Mouse (Mus musculus) hindbrain, embryonic 10.5 days (tissue): ENCODE results near the gene Tcn2. TPM values are rescaled to one million over a fixed set of nuclear protein-coding genes. Genes with fewer than 3 reads are reported as not detected.

Experiments used
- DNase-seq: peaks from one replicate; pipeline ENCODE4 v3.0.0-alpha.2; 2017; ENCODE audit warnings: low spot score
- H3K27ac ChIP-seq: fragments of 300-500 bp; sonication (generic); 2 replicates; pipeline ENCODE4 v1.5.1; 2016; ENCODE audit warnings: mild to moderate bottlenecking, moderate library complexity
- H3K27me3 ChIP-seq: fragments of 300-500 bp; sonication (generic); 2 replicates; pipeline ENCODE4 v1.6.1; 2016; ENCODE audit warnings: mild to moderate bottlenecking; ENCODE audit not compliant: poor library complexity, insufficient read depth, severe bottlenecking
- H3K36me3 ChIP-seq: fragments of 300-500 bp; sonication (generic); 2 replicates; pipeline ENCODE4 v1.6.1; 2016; ENCODE audit warnings: mild to moderate bottlenecking, moderate library complexity
- H3K4me1 ChIP-seq: fragments of 300-500 bp; sonication (generic); replicated peaks from 2 replicates; pipeline ENCODE4 v1.6.1; 2016; ENCODE audit warnings: mild to moderate bottlenecking
- H3K4me3 ChIP-seq: fragments of 300-500 bp; sonication (generic); 2 replicates; pipeline ENCODE4 v1.5.1; 2016; ENCODE audit warnings: mild to moderate bottlenecking, moderate library complexity
- H3K9me3 ChIP-seq: fragments of 300-500 bp; sonication (generic); 2 replicates; pipeline ENCODE4 v1.6.1; 2016; ENCODE audit warnings: mild to moderate bottlenecking, moderate library complexity
- WGBS: fragments of 180-500 bp; shearing (Covaris S2); methylation state at CpG from one replicate; pipeline ENCODE4 v1.1.7; 2016; 5-methylcytosine and 5-hydroxymethylcytosine counted together
- polyA plus RNA-seq: library from polyadenylated mRNA; unstranded; fragments of >200 nt; fragmentation: Nextera tagmentation; extraction: Ambion mirVana; gene quantifications from 2 replicates; pipeline ENCODE4 v1.2.1, GENCODE M21; 2016

Gene Tcn2
- polyA plus RNA-seq, 1 experiment from 2014 or later: 34.7 TPM

DNA sequence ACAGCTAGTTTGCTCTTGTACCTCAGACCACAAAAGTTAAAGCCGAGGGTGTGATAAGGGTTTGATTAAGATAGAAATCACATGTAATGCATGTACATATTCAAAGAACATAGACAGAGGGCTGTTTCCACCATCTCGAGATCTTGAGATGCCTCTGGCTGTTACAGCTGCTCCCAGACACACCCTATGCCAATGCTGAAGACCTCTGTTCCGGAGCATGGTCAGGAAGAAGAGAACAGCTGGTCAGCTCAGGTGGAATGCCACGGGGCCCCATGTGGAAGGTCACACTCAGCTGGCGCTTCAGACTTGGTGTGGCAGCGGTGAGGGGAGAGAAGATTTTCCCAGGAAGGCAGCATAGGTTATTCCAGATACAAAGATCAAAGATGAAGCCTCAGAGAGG, 27.3 kb downstream of the Tcn2 start:
- Histone ChIP-seq H3K36me3 (peaks cover 24% of the 10 kb centered on the region), H3K4me3 (no peak overlapping the region), H3K4me1 (peaks cover 18% of the 10 kb centered on the region), H3K9me3 (no peaks in the 10 kb centered on the region), H3K27me3 (no peaks in the 10 kb centered on the region), H3K27ac (no peak overlapping the region)
- 82% methylated on average over 6 of the region's 6 CpGs for WGBS
- DNase-seq: no peak

DNA sequence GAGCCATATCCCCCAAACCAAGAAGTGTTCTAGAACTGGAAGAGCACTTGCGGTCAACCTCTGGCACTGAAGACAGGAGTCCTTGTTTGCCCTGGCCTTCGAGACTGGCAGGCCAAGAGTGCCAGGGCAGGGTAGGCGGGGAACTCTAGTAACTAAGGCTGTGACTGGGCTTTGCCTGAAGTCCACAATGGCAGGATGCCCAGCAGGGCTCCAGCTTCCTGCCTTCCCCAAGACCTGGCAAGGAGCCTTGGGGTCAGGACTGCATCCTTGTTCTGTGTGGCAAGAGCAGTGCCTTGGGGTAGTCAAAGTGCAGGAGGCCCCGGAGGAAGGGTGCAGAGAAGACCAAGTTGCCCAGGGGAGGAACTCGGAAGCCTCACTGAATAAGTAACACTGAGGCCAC, 28.9 kb downstream of the Tcn2 start:
- 74% methylated on average over 5 of the region's 5 CpGs for WGBS
- no peaks in the 10 kb centered on the region for H3K27me3 ChIP-seq
- DNase-seq: no peak
- peaks cover 10% of the 10 kb centered on the region for H3K4me1 ChIP-seq
- H3K4me3 ChIP-seq: no peak overlapping the region
- peaks cover 40% of the 10 kb centered on the region for H3K36me3 ChIP-seq
- no peak overlapping the region for H3K27ac ChIP-seq
- H3K9me3 ChIP-seq: no peaks in the 10 kb centered on the region

GRCm38 (mm10) chr11:3902516-3902915, 29.4 kb downstream of the Tcn2 start:
- WGBS: 86% methylated on average over 3 of the region's 3 CpGs
- H3K9me3 ChIP-seq: no peaks in the 10 kb centered on the region
- no peak overlapping the region for H3K27ac ChIP-seq
- 0 out of 2 replicates have a peak, but pooled peaks cover 6% of the 10 kb centered on the region for H3K4me1 ChIP-seq
- H3K4me3 ChIP-seq: no peak overlapping the region
- peaks cover 42% of the 10 kb centered on the region for H3K36me3 ChIP-seq
- no peak for DNase-seq
- no peaks in the 10 kb centered on the region for H3K27me3 ChIP-seq

GRCm38 (mm10) chr11:3900296-3900695, 31.7 kb downstream of the Tcn2 start:
- Histone ChIP-seq H3K36me3 (peaks cover 42% of the 10 kb centered on the region), H3K9me3 (0 out of 2 replicates have a peak, but pooled peaks cover 2% of the 10 kb centered on the region), H3K27me3 (no peaks in the 10 kb centered on the region), H3K4me1 (peaks cover 6% of the 10 kb centered on the region; the same call in 1 of the 2 replicates), H3K27ac (no peak overlapping the region), H3K4me3 (no peak overlapping the region)
- DNase-seq: no peak
- 86% methylated on average over 6 of the region's 6 CpGs for WGBS

- no peaks in the 10 kb centered on the region for H3K27me3 ChIP-seq
- H3K4me1 ChIP-seq: peaks cover 10% of the 10 kb centered on the region
- H3K27ac ChIP-seq: no peak overlapping the region
- no peak overlapping the region for H3K4me3 ChIP-seq
- no peak for DNase-seq
- WGBS: 89% methylated on average over 1 of the region's 1 CpGs
- peaks cover 42% of the 10 kb centered on the region for H3K36me3 ChIP-seq
- 0 out of 2 replicates have a peak, but pooled peaks cover 2% of the 10 kb centered on the region for H3K9me3 ChIP-seq
Observed at GRCm38 (mm10) chr11:3895933-3896332, 36.0 kb downstream of the Tcn2 start.

DNA sequence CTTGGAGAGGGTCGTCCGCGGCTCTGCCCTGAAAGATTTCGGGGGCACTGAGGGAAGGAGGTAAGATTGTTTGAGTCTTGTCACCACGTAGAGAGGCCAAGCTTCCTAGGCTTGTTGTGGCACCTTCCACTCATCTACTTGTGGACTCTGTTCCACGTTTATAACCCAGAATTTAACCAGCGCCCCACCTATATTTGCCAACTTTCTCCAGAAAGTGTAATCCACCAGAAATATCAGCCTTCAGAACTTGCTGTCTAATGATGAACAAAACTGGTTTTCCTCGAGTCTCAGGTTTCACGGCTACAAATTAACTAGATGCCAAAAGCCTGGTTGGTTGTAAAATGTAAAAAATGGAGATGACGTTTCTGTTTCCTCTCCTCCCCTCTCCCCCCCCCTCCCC, 36.5 kb downstream of the Tcn2 start:
- Histone ChIP-seq H3K36me3 (peaks cover 42% of the 10 kb centered on the region), H3K4me1 (peaks cover 10% of the 10 kb centered on the region), H3K27me3 (no peaks in the 10 kb centered on the region), H3K9me3 (0 out of 2 replicates have a peak, but pooled peaks cover 2% of the 10 kb centered on the region), H3K27ac (peak overlapping the region; percentile 93), H3K4me3 (peak overlapping the region; percentile 65)
- DNase-seq: no peak
- WGBS: 8% methylated on average over 10 of the region's 10 CpGs

DNA sequence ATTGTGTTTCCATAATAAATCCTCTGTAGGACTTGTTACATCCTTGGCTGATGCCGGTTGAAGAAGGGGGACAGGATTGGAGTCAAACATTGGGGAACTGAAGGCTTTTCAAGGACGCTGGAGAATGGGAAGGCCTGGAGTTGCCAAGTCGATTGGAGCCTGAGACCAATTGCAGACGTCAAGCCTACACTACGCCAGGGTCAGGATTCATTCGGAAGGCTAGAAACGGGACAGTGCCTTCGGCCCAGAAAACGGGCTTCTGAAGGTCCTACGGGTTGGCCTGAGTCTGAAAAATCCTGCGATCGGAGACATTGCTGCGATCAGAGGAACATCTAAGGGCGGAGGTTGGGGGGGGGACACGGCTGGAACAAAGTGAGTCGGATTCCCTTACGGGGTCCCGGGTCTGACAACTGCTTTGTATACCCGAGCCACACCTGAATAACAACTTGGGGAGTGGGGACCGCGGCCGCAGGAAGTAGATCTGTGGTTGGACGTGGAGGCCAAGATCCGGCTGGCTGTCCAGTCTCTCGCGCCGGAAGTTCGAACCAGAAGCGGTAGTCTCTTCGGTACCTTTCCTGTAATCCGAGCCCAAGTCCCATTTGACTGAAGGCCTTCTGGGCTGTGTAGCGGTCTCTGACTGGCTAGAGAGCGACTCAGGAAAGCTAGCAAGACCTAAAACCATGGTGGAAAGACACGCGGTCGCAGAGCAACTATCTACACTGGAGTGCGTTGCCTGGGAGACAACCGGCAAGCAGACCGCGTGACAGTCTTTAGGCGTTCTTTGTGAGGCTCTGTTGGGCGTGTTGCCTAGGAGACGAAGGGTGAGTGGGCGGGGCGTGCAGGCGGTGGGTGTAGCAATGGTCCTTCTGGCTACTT, 37.3 kb downstream of the Tcn2 start, which contains the start of the genes 4921536K21Rik and Dusp18:
TSS of gene 4921536K21Rik (minus strand) at position 693 of the 876 bp plus-strand sequence.
TSS of gene Dusp18 (plus strand) at position 835 of the 876 bp plus-strand sequence.
- H3K4me3 ChIP-seq: peak within 1 kb of the TSS; percentile 65
- peaks cover 34% of the 10 kb centered on the region for H3K36me3 ChIP-seq
- H3K4me1 ChIP-seq: peaks cover 10% of the 10 kb centered on the region
- DNase-seq: peak; percentile 97
- H3K27ac ChIP-seq: peak within 1 kb of the TSS; percentile 93
- H3K27me3 ChIP-seq: no peaks in the 10 kb centered on the region
- 3% methylated on average over 46 of the region's 46 CpGs for WGBS
- H3K9me3 ChIP-seq: 0 out of 2 replicates have a peak, but pooled peaks cover 2% of the 10 kb centered on the region

DNA sequence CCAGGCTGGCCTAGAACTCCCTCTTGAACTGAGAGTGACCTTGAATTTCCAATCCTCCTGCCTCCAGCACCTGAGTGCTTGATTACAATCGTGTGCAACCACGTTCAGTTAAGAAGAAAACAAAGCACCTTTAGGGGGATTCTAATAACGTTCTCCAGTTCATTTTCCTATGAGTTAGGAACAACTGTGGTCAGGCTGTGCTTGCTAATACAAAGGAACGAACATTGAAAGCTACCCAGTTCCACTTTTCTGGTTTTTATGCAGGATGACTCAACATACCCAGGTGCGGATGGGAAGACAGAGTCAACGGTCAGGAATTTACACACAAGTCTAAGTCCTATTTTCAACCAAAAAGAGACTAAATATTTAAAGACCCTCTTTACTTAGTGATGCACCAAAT, 38.0 kb downstream of the Tcn2 start:
- peak overlapping the region; percentile 93 for H3K27ac ChIP-seq
- DNase-seq: no peak
- peak overlapping the region; percentile 65 for H3K4me3 ChIP-seq
- WGBS: 80% methylated on average over 6 of the region's 6 CpGs
- peaks cover 28% of the 10 kb centered on the region for H3K36me3 ChIP-seq
- H3K4me1 ChIP-seq: peaks cover 10% of the 10 kb centered on the region
- no peaks in the 10 kb centered on the region for H3K27me3 ChIP-seq
- H3K9me3 ChIP-seq: 0 out of 2 replicates have a peak, but pooled peaks cover 2% of the 10 kb centered on the region

- DNase-seq: no peak
- H3K4me1 ChIP-seq: peaks cover 21% of the 10 kb centered on the region; the same call in 1 of the 2 replicates
- no peaks in the 10 kb centered on the region for H3K36me3 ChIP-seq
- no peaks in the 10 kb centered on the region for H3K27me3 ChIP-seq
- WGBS: 82% methylated on average over 5 of the region's 5 CpGs
- H3K27ac ChIP-seq: no peak overlapping the region
- H3K9me3 ChIP-seq: no peaks in the 10 kb centered on the region
- no peak overlapping the region for H3K4me3 ChIP-seq
Observed at GRCm38 (mm10) chr11:3887331-3887730, 44.6 kb downstream of the Tcn2 start.

- no peaks in the 10 kb centered on the region for H3K27me3 ChIP-seq
- H3K4me3 ChIP-seq: no peak overlapping the region
- WGBS: 92% methylated on average over 3 of the region's 3 CpGs
- DNase-seq: no peak
- no peak overlapping the region for H3K27ac ChIP-seq
- no peaks in the 10 kb centered on the region for H3K36me3 ChIP-seq
- H3K4me1 ChIP-seq: peaks cover 21% of the 10 kb centered on the region; the same call in 1 of the 2 replicates
- H3K9me3 ChIP-seq: no peaks in the 10 kb centered on the region
Observed at GRCm38 (mm10) chr11:3883711-3884110, 48.2 kb downstream of the Tcn2 start.

DNA sequence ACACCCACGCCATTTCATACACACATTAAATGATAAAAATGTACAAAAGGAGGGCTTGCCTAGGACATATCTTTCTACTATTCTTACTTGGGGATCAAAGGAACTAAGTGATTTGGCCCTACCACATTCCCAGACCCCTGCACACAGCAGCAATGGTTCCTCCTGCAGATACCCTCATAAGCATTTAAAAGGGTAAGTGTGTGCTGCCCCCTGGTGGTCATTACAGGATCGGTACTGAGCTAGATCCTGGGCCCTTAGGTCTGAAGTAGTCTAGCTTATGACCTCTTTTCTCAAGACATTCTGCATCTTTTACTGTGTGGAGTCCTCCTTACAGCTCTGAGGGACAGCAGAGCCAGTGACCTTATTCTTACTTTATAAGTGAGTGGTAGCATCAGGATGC, 52.1 kb downstream of the Tcn2 start:
- Histone ChIP-seq H3K27me3 (no peaks in the 10 kb centered on the region), H3K9me3 (no peaks in the 10 kb centered on the region), H3K36me3 (no peaks in the 10 kb centered on the region), H3K4me3 (no peak overlapping the region), H3K4me1 (peaks cover 12% of the 10 kb centered on the region; the same call in 1 of the 2 replicates), H3K27ac (no peak overlapping the region)
- WGBS: 31% methylated on average over 2 of the region's 2 CpGs
- DNase-seq: peak; percentile 74

- Histone ChIP-seq H3K27me3 (no peaks in the 10 kb centered on the region), H3K4me1 (0 out of 2 replicates have a peak, but pooled peaks cover 4% of the 10 kb centered on the region), H3K9me3 (no peaks in the 10 kb centered on the region), H3K36me3 (no peaks in the 10 kb centered on the region), H3K27ac (no peak overlapping the region), H3K4me3 (no peak overlapping the region)
- no peak for DNase-seq
- 81% methylated on average over 7 of the region's 7 CpGs for WGBS
Observed at GRCm38 (mm10) chr11:3878660-3879059, 53.3 kb downstream of the Tcn2 start.

DNA sequence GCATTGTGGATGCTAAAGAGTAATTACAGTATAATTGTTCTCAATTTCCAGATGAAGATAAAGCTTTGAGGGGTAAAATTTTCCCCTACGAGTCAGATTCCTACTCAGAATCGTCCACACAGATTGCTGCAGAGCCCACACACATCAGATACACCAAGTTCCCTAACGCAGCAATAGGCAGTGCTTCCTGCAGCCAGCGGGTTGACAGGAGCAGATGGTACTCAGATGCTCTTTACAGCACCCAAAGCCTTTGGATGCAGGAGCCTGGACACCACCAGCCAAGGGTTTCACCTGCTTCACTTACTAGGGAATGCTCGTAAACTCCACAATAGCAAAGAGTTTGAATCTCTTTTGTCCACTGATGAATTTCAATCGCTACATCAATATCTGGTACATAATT, 55.5 kb downstream of the Tcn2 start:
- H3K27ac ChIP-seq: no peak overlapping the region
- no peaks in the 10 kb centered on the region for H3K9me3 ChIP-seq
- H3K27me3 ChIP-seq: no peaks in the 10 kb centered on the region
- no peak overlapping the region for H3K4me3 ChIP-seq
- no peaks in the 10 kb centered on the region for H3K4me1 ChIP-seq
- DNase-seq: no peak
- 83% methylated on average over 6 of the region's 6 CpGs for WGBS
- no peaks in the 10 kb centered on the region for H3K36me3 ChIP-seq
